9 mouse cellular contexts compared by ENCODE assay signal in genomic region chr2:162975157-162975775, GRCm38 (mm10). TPM values are rescaled to one million over a fixed set of nuclear protein-coding genes. Genes with fewer than 3 reads are reported as not detected.
A peak's percentile ranks its signal among the peaks of the same experiment; 100 is the strongest.
DNase-seq lines count a peak whose midpoint lies in the region; ATAC-seq and TF ChIP-seq lines count a peak whose summit lies in the region.
"Had no signal": no experiment of that assay in that cellular context is flagged by ENCODE, and none has a peak within 500 bp of the region (broad histone marks: within the 10 kb centered on the region; RNA-seq: fewer than 3 reads in every experiment).

No protein-coding gene starts in this region.

- no peak overlapping the region for H3K9ac ChIP-seq in kidney, embryonic 16.5 days (replicated peaks; ENCODE audit: low read length)
- H3K9ac ChIP-seq: limb, embryonic 13.5 days had no signal

- no peaks in the 10 kb centered on the region for H3K27me3 ChIP-seq in kidney, embryonic 16.5 days (ENCODE audit: insufficient read depth, low read length)
- H3K27me3 ChIP-seq: limb, embryonic 13.5 days had no signal

- 82% methylated on average over 11 of the region's 11 CpGs for WGBS in kidney, embryonic 16.5 days

- H3K4me3 ChIP-seq in layer of hippocampus, adult 2 months: no peak overlapping the region
- H3K4me3 ChIP-seq in kidney, embryonic 16.5 days (ENCODE audit: low read length): no peak overlapping the region
- H3K4me3 ChIP-seq: limb, embryonic 13.5 days had no signal

- no peaks in the 10 kb centered on the region for H3K36me3 ChIP-seq in kidney, embryonic 16.5 days (ENCODE audit: insufficient read depth, low read length)
- H3K36me3 ChIP-seq: limb, embryonic 13.5 days had no signal

- no peak for TF ChIP-seq CTCF in layer of hippocampus, adult 2 months (conservative IDR thresholded peaks at IDR 0.05)

- peak; percentile 64 for DNase-seq in adrenal gland, postnatal 14 days
- no peak for DNase-seq in adrenal gland, postnatal 36 days
- peak; percentile 56 for DNase-seq in left cerebral cortex, postnatal 4 days
- DNase-seq in left cerebral cortex, adult 11 months (ENCODE audit: low spot score): no peak
- DNase-seq in fibroblast of lung, adult 2 months (ENCODE audit: low read depth): peak; percentile 56
- DNase-seq in layer of hippocampus, adult 2 months (ENCODE audit: low spot score in 2 of 2): peak in 1 of 2 experiments; percentile 41
- DNase-seq in testis, postnatal 14 days (ENCODE audit: low spot score): no peak

- intact Hi-C loops in left cerebral cortex, postnatal 4 days (cut with DNase I): no loop called here

- H3K4me2 ChIP-seq in kidney, embryonic 16.5 days (replicated peaks; ENCODE audit: low read depth, low read length): no peak overlapping the region
- H3K4me2 ChIP-seq: limb, embryonic 13.5 days had no signal

- no peak for ATAC-seq in kidney, embryonic 16.5 days (ENCODE audit: low FRiP score, low TSS enrichment)

- H3K27ac ChIP-seq in layer of hippocampus, adult 2 months: peak overlapping the region; percentile 61; the same call in 1 of the 2 replicates
- no peak overlapping the region for H3K27ac ChIP-seq in kidney, embryonic 16.5 days (ENCODE audit: low read length)
- H3K27ac ChIP-seq: limb, embryonic 13.5 days had no signal

- peaks cover 6% of the 10 kb centered on the region for H3K4me1 ChIP-seq in kidney, embryonic 16.5 days (ENCODE audit: insufficient read depth, low read length)

- H3K9me3 ChIP-seq in kidney, embryonic 16.5 days (ENCODE audit: low read length): no peaks in the 10 kb centered on the region
- H3K9me3 ChIP-seq: limb, embryonic 13.5 days had no signal

RNA-seq across cellular contexts. Expression of gene Sgk2, which starts 11.9 kb away (rescaled TPM):
- 1.6 and 2.3 TPM in 2 replicates for total RNA-seq in adrenal gland, postnatal 14 days (2021)
- total RNA-seq in adrenal gland, postnatal 36 days (2021): 1 to 10 TPM in 1 of 2 experiments, not detected in 1; 1.3 TPM
- total RNA-seq in left cerebral cortex, postnatal 4 days (2021): not detected
- total RNA-seq in layer of hippocampus, adult 2 months (2021): under 1 TPM; 0.54 to 0.97 TPM
- 11.2 and 12.2 TPM in 2 replicates for polyA plus RNA-seq in kidney, embryonic 16.5 days (2015; fragmentation: Nextera tagmentation; extraction: Ambion mirVana)

RNA-seq across cellular contexts. Expression of gene L3mbtl1, which starts 32.0 kb away (rescaled TPM):
- 0.34 and 0.74 TPM in 2 replicates for total RNA-seq in adrenal gland, postnatal 14 days (2021)
- not detected for total RNA-seq in adrenal gland, postnatal 36 days (2021)
- 10 to 100 TPM; 26.4 to 31.4 TPM for total RNA-seq in left cerebral cortex, postnatal 4 days (2021)
- 10 to 100 TPM; 10.1 to 14.0 TPM for total RNA-seq in layer of hippocampus, adult 2 months (2021)
- 0.09 and 0.14 TPM in 2 replicates for polyA plus RNA-seq in kidney, embryonic 16.5 days (2015; fragmentation: Nextera tagmentation; extraction: Ambion mirVana)

RNA-seq across cellular contexts. Expression of gene Ift52, which starts 41.9 kb away (rescaled TPM):
- total RNA-seq in adrenal gland, postnatal 14 days (2021): 38.7 and 42.9 TPM in 2 replicates
- total RNA-seq in adrenal gland, postnatal 36 days (2021): 10 to 100 TPM; 43.8 to 62.7 TPM
- 10 to 100 TPM; 23.6 to 26.2 TPM for total RNA-seq in left cerebral cortex, postnatal 4 days (2021)
- total RNA-seq in layer of hippocampus, adult 2 months (2021): 10 to 100 TPM; 28.4 to 31.3 TPM
- 55.3 and 55.5 TPM in 2 replicates for polyA plus RNA-seq in kidney, embryonic 16.5 days (2015; fragmentation: Nextera tagmentation; extraction: Ambion mirVana)

RNA-seq across cellular contexts. Expression of gene Srsf6, which starts 43.9 kb away (rescaled TPM):
- total RNA-seq in adrenal gland, postnatal 14 days (2021): 181 and 186 TPM in 2 replicates
- total RNA-seq in adrenal gland, postnatal 36 days (2021): 100 to 1,000 TPM; 149 to 224 TPM
- 100 to 1,000 TPM; 154 to 158 TPM for total RNA-seq in left cerebral cortex, postnatal 4 days (2021)
- 100 to 1,000 TPM; 106 to 113 TPM for total RNA-seq in layer of hippocampus, adult 2 months (2021)
- polyA plus RNA-seq in kidney, embryonic 16.5 days (2015; fragmentation: Nextera tagmentation; extraction: Ambion mirVana): 206 and 214 TPM in 2 replicates

Comparison
In these comparisons a context has a peak if more than half of its experiments do, and no peak if none do; other contexts are left out.
1. DNase-seq: peak in adrenal gland, postnatal 14 days (single experiment), left cerebral cortex, postnatal 4 days (single experiment) and fibroblast of lung, adult 2 months (single experiment); none in adrenal gland, postnatal 36 days (0 of 2), left cerebral cortex, adult 11 months (single experiment) and testis, postnatal 14 days (single experiment).